ENCODE assay signal across 1 mouse cellular context in the genomic region with DNA sequence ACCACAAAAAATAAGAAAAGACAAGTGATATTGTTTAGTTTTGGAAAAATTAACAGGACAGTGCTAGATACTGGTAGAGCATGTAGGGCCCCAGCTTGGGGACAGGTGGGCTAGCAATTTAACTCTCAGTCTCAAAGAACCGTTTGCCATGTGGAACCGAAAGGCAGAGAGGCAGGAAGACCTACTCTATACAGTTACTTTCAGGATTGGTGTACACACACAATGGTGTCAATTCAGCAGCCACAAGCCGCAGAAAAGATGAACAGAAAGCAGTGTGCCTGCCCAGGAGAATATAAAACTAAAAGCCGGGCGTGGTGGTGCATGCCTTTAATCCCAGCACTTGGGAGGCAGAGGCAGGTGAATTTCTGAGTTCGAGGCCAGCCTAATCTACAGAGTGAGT.
A peak's percentile ranks its signal among the peaks of the same experiment; 100 is the strongest.
TF ChIP-seq lines count a peak whose summit lies in the region.

No protein-coding gene starts in this region.

TF ChIP-seq in CH12.LX, 34 proteins besides CTCF, POLR2A, EP300 and RAD21 (continued from another document):
- TF ChIP-seq MAFK (IDR thresholded peaks at IDR 0.05; ENCODE audit: insufficient replicate concordance, low read length) (peak; percentile 94), TCF12 (IDR thresholded peaks at IDR 0.05; ENCODE audit: low read depth, low read length) (peak; percentile 98), IRF4 (IDR thresholded peaks at IDR 0.05; ENCODE audit: low read depth, low read length) (peak; percentile 99), MEF2A (IDR thresholded peaks at IDR 0.05; ENCODE audit: borderline replicate concordance, low read depth, low read length) (peak; percentile 95; the same call in 1 of the 2 replicates), SMC3 (IDR thresholded peaks at IDR 0.05; ENCODE audit: low read depth, low read length) (no peak; the same call in none of the 2 replicates), JUND (conservative IDR thresholded peaks at IDR 0.05; ENCODE audit: low read depth, low read length) (peak; percentile 60), ZMIZ1 (IDR thresholded peaks at IDR 0.05; ENCODE audit: low read depth, low read length) (0 out of 2 replicates have a peak, but pooled peaks have one; percentile 44), MYC (IDR thresholded peaks at IDR 0.05; ENCODE audit: low read depth, low read length) (peak; percentile 91), ELF1 (IDR thresholded peaks at IDR 0.05; ENCODE audit: low read depth, low read length) (peak; percentile 51; the same call in 1 of the 2 replicates), HCFC1 (IDR thresholded peaks at IDR 0.05; ENCODE audit: low read depth, low read length) (peak; percentile 23; the same call in 1 of the 2 replicates), RCOR1 (conservative IDR thresholded peaks at IDR 0.05; ENCODE audit: low read depth, low read length) (peak; percentile 99), USF1 (IDR thresholded peaks at IDR 0.05; ENCODE audit: low read depth, low read length) (no peak), NELFE (IDR thresholded peaks at IDR 0.05; ENCODE audit: low read depth, low read length) (peak; percentile 24; the same call in 1 of the 2 replicates), ETS1 (conservative IDR thresholded peaks at IDR 0.05; ENCODE audit: low read depth, low read length) (peak; percentile 91), PAX5 (IDR thresholded peaks at IDR 0.05; ENCODE audit: low read length) (no peak)
